Mouse (Mus musculus) lung, embryonic 14.5 days (tissue): ENCODE measurements around the gene Vps45. TPM values are rescaled to one million over a fixed set of nuclear protein-coding genes. Genes with fewer than 3 reads are reported as not detected.

Experiments used
- ATAC-seq: fragments of 200-750 bp; cut with Nextera tagmentation; 2 replicates; pipeline ENCODE4 v1.8.0; 2017; ENCODE audit warnings: mild to moderate bottlenecking, moderate TSS enrichment, moderate library complexity; ENCODE audit not compliant: insufficient read depth
- DNase-seq: peaks from one replicate; pipeline ENCODE4 v3.0.0-alpha.2; 2015
- H3K27ac ChIP-seq: fragments of 300-500 bp; sonication (generic); 2 replicates; pipeline ENCODE4 v1.5.1; 2014; ENCODE audit warnings: low read depth, mild to moderate bottlenecking, moderate library complexity
- H3K27me3 ChIP-seq: fragments of 300-500 bp; sonication (generic); 2 replicates; pipeline ENCODE4 v1.6.1; 2014; ENCODE audit warnings: low read length, control low read depth; ENCODE audit not compliant: insufficient read depth
- H3K36me3 ChIP-seq: fragments of 300-500 bp; sonication (generic); 2 replicates; pipeline ENCODE4 v1.6.1; 2014; ENCODE audit warnings: control low read depth; ENCODE audit not compliant: insufficient read depth
- H3K4me1 ChIP-seq: fragments of 300-500 bp; sonication (generic); 2 replicates; pipeline ENCODE4 v1.6.1; 2014; ENCODE audit warnings: antibody characterized with exemption, control low read depth; ENCODE audit not compliant: insufficient read depth
- H3K4me2 ChIP-seq: fragments of 300-500 bp; sonication (generic); 2 replicates; pipeline ENCODE4 v1.6.1; 2014; ENCODE audit warnings: mild to moderate bottlenecking
- H3K4me3 ChIP-seq: fragments of 300-500 bp; sonication (generic); 2 replicates; pipeline ENCODE4 v1.5.1; 2014; ENCODE audit warnings: low read depth, low read length
- H3K9ac ChIP-seq: fragments of 300-500 bp; sonication (generic); 2 replicates; pipeline ENCODE4 v1.6.1; 2014
- H3K9me3 ChIP-seq: fragments of 300-500 bp; sonication (generic); 2 replicates; pipeline ENCODE4 v1.6.1; 2016; ENCODE audit warnings: low read depth, low read length, control low read depth
- CTCF ChIP-seq: IDR thresholded peaks from 2 replicates; pipeline ENCODE4 v1.5.1; 2016; ENCODE audit warnings: antibody characterized with exemption, low read depth
- WGBS: fragments of 180-500 bp; shearing (Covaris S2); extraction: QIAGEN DNeasy Blood & Tissue Kit; methylation state at CpG from one replicate; pipeline ENCODE4 v1.1.7; 2014; 5-methylcytosine and 5-hydroxymethylcytosine counted together
- polyA plus RNA-seq: library from polyadenylated mRNA; unstranded; fragments of >200 nt; fragmentation: Nextera tagmentation; extraction: Ambion mirVana; gene quantifications from 2 replicates; pipeline ENCODE4 v1.2.1, GENCODE M21; 2014

Vps45 gene
- polyA plus RNA-seq, 1 experiment from 2014 or later, result 18.6 TPM

- no peak overlapping the region for H3K4me2 ChIP-seq
- WGBS, result 46% methylated on average over 3 of the region's 3 CpGs
- H3K4me3 ChIP-seq, result no peak overlapping the region
- no peak for TF ChIP-seq CTCF
- H3K27me3 ChIP-seq, result no peaks in the 10 kb centered on the region
- no peak for DNase-seq
- H3K9ac ChIP-seq, result no peak overlapping the region
- H3K36me3 ChIP-seq, result no peaks in the 10 kb centered on the region
- no peak for ATAC-seq
- H3K27ac ChIP-seq, result no peak overlapping the region
- H3K4me1 ChIP-seq, result no peaks in the 10 kb centered on the region
- H3K9me3 ChIP-seq, result no peaks in the 10 kb centered on the region
These were observed 20.4 kb upstream of the Vps45 start for GRCm38 (mm10) chr3:96078711-96079110.

GRCm38 (mm10) chr3:96078066-96078465, 19.8 kb upstream of the Vps45 start:
- Histone ChIP-seq H3K9me3 (no peaks in the 10 kb centered on the region), H3K4me1 (no peaks in the 10 kb centered on the region), H3K27me3 (no peaks in the 10 kb centered on the region), H3K27ac (no peak overlapping the region), H3K4me3 (no peak overlapping the region), H3K4me2 (no peak overlapping the region), H3K36me3 (no peaks in the 10 kb centered on the region), H3K9ac (no peak overlapping the region)
- no peak for TF ChIP-seq CTCF
- ATAC-seq (no peak), DNase-seq (no peak)
- WGBS, result 61% methylated on average over 6 of the region's 6 CpGs

- H3K4me3 ChIP-seq, result no peak overlapping the region
- no peaks in the 10 kb centered on the region for H3K9me3 ChIP-seq
- H3K36me3 ChIP-seq, result no peaks in the 10 kb centered on the region
- ATAC-seq (no peak), DNase-seq (no peak)
- no peaks in the 10 kb centered on the region for H3K4me1 ChIP-seq
- H3K27me3 ChIP-seq, result no peaks in the 10 kb centered on the region
- no peak overlapping the region for H3K9ac ChIP-seq
- 63% methylated on average over 12 of the region's 12 CpGs for WGBS
- TF ChIP-seq CTCF, result no peak
- H3K27ac ChIP-seq, result no peak overlapping the region
- H3K4me2 ChIP-seq, result no peak overlapping the region
These were observed 14.7 kb upstream of the Vps45 start for GRCm38 (mm10) chr3:96072921-96073486.

GRCm38 (mm10) chr3:96070241-96070640, 12.0 kb upstream of the Vps45 start:
- Histone ChIP-seq H3K9me3 (no peaks in the 10 kb centered on the region), H3K36me3 (no peaks in the 10 kb centered on the region), H3K27ac (no peak overlapping the region), H3K27me3 (no peaks in the 10 kb centered on the region), H3K9ac (no peak overlapping the region), H3K4me3 (no peak overlapping the region), H3K4me2 (no peak overlapping the region), H3K4me1 (no peaks in the 10 kb centered on the region)
- ATAC-seq, result no peak
- no peak for TF ChIP-seq CTCF
- no peak for DNase-seq
- WGBS, result 72% methylated on average over 4 of the region's 4 CpGs

GRCm38 (mm10) chr3:96069542-96069941, 11.3 kb upstream of the Vps45 start:
- Histone ChIP-seq H3K9me3 (no peaks in the 10 kb centered on the region), H3K27ac (no peak overlapping the region), H3K4me2 (no peak overlapping the region), H3K4me1 (no peaks in the 10 kb centered on the region), H3K9ac (no peak overlapping the region), H3K4me3 (no peak overlapping the region), H3K36me3 (no peaks in the 10 kb centered on the region), H3K27me3 (no peaks in the 10 kb centered on the region)
- TF ChIP-seq CTCF, result peak; percentile 16; the same call in 1 of the 2 replicates
- no peak for DNase-seq
- ATAC-seq, result no peak
- WGBS, result 37% methylated on average over 1 of the region's 1 CpGs

- DNase-seq (no peak), ATAC-seq (no peak)
- no peak overlapping the region for H3K4me3 ChIP-seq
- TF ChIP-seq CTCF, result no peak
- H3K9ac ChIP-seq, result no peak overlapping the region
- no peak overlapping the region for H3K27ac ChIP-seq
- no peaks in the 10 kb centered on the region for H3K27me3 ChIP-seq
- H3K9me3 ChIP-seq, result no peaks in the 10 kb centered on the region
- H3K4me1 ChIP-seq, result no peaks in the 10 kb centered on the region
- H3K36me3 ChIP-seq, result no peaks in the 10 kb centered on the region
- H3K4me2 ChIP-seq, result no peak overlapping the region
- 93% methylated on average over 6 of the region's 6 CpGs for WGBS
These were observed 10.8 kb upstream of the Vps45 start for GRCm38 (mm10) chr3:96069046-96069445.

GRCm38 (mm10) chr3:96066741-96067140, 8.5 kb upstream of the Vps45 start:
- 86% methylated on average over 5 of the region's 5 CpGs for WGBS
- no peak for TF ChIP-seq CTCF

More at GRCm38 (mm10) chr3:96066741-96067140, 8.5 kb upstream of the Vps45 start:
- DNase-seq, result no peak
- no peak overlapping the region for H3K9ac ChIP-seq
- H3K9me3 ChIP-seq, result no peaks in the 10 kb centered on the region
- no peak overlapping the region for H3K4me2 ChIP-seq
- H3K4me1 ChIP-seq, result no peaks in the 10 kb centered on the region
- H3K4me3 ChIP-seq, result no peak overlapping the region
- ATAC-seq, result no peak
- no peaks in the 10 kb centered on the region for H3K27me3 ChIP-seq
- no peaks in the 10 kb centered on the region for H3K36me3 ChIP-seq
- H3K27ac ChIP-seq, result no peak overlapping the region
